Mouse (Mus musculus) forebrain, embryonic 11.5 days (tissue): ENCODE results near the gene Ang. TPM values are rescaled to one million over a fixed set of nuclear protein-coding genes. Genes with fewer than 3 reads are reported as not detected.

Experiments
- ATAC-seq: fragments of 200-750 bp; cut with Nextera tagmentation; replicated peaks from 2 replicates; pipeline ENCODE4 v1.8.0; 2017; ENCODE audit warnings: moderate TSS enrichment; ENCODE audit not compliant: low FRiP score
- DNase-seq: peaks from one replicate; pipeline ENCODE4 v3.0.0-alpha.2; 2017; ENCODE audit warnings: low spot score
- H3K27ac ChIP-seq: fragments of 300-500 bp; sonication (generic); 2 replicates; pipeline ENCODE4 v1.5.1; 2014; ENCODE audit warnings: low read depth, low read length
- H3K27me3 ChIP-seq: fragments of 300-500 bp; sonication (generic); 2 replicates; pipeline ENCODE4 v1.6.1; 2014; ENCODE audit warnings: mild to moderate bottlenecking, low read length, mixed read lengths; ENCODE audit not compliant: control insufficient read depth, insufficient read depth
- H3K36me3 ChIP-seq: fragments of 300-500 bp; sonication (generic); 2 replicates; pipeline ENCODE4 v1.6.1; 2014; ENCODE audit warnings: mild to moderate bottlenecking, low read length, moderate library complexity, mixed read lengths; ENCODE audit not compliant: control insufficient read depth, insufficient read depth
- H3K4me1 ChIP-seq: fragments of 300-500 bp; sonication (generic); replicated peaks from 2 replicates; pipeline ENCODE4 v1.6.1; 2014; ENCODE audit warnings: low read length, mixed read lengths; ENCODE audit not compliant: control insufficient read depth, insufficient read depth
- H3K4me2 ChIP-seq: fragments of 300-500 bp; sonication (generic); 2 replicates; pipeline ENCODE4 v1.6.1; 2014; ENCODE audit warnings: low read depth, mild to moderate bottlenecking, low read length, moderate library complexity, mixed read lengths; ENCODE audit not compliant: severe bottlenecking
- H3K4me3 ChIP-seq: fragments of 300-500 bp; sonication (generic); 2 replicates; pipeline ENCODE4 v1.5.1; 2014; ENCODE audit warnings: low read depth, low read length
- H3K9ac ChIP-seq: fragments of 300-500 bp; sonication (generic); 2 replicates; pipeline ENCODE4 v1.6.1; 2014; ENCODE audit warnings: low read length
- H3K9me3 ChIP-seq: fragments of 300-500 bp; sonication (generic); 2 replicates; pipeline ENCODE4 v1.6.1; 2016; ENCODE audit warnings: low read length, mixed read lengths; ENCODE audit not compliant: control insufficient read depth
- WGBS: fragments of 180-500 bp; shearing (Covaris S2); extraction: QIAGEN DNeasy Blood & Tissue Kit; methylation state at CpG from one replicate; pipeline ENCODE4 v1.1.7; 2014; 5-methylcytosine and 5-hydroxymethylcytosine counted together
- polyA plus RNA-seq: library from polyadenylated mRNA; unstranded; fragments of >200 nt; fragmentation: Nextera tagmentation; extraction: Ambion mirVana; gene quantifications from 2 replicates; pipeline ENCODE4 v1.2.1, GENCODE M21; 2014

The Ang gene
- polyA plus RNA-seq = 1.9 and 3.0 TPM in 2 replicates

DNA sequence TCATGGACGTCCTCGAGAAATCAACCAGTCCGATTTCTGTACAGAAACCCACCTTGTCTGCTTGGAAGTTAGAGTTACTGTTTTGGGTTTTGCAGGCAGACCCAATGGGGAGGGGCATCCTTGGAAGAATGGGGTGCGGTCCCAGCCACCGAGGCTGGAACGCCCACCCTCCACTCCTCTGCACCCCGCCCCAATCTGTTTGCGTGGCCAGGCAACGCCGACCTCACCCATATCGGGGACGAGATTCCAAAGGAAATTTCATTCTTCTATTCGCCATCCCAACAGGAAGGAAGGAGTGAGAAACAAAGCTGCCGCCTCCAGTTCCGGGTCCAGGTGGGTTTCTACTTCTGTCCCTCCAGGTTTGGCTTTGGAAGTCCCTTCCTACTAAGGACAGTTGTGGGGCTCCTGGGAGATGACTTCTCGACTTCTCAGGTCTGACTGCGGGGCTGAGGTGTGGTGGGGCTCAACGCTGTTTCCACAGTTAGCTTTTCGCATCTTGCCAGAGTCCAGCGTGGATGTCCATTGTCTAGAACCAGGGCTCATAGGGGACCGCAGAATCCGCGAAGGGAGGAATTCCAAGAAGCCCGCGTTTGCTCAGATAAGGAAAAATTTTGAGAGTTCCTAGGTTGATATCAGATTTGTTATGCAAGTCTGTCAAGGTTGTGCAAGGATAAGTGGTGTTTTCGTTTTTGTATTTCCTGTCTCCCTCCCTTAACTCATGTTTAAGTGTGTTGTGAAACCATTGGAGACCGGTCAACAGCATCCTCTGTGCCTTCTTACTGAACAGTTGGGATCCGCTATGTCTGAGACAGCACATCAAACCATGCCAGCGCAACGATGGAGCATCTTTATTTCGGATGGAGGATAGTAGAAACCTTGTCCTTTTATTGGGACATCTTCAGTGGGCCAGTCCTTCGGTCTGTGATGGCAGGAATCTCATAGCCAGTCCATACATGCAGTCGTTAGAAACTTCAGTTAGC, at the start of gene Ang, which contains the start of gene Rnase4:
Gene Ang (plus strand): TSS at position 230 of the 980 bp plus-strand sequence.
Gene Rnase4 (plus strand): TSS at position 157 of the 980 bp plus-strand sequence.
- Histone ChIP-seq H3K4me3 (peak within 1 kb of the TSS; percentile 47), H3K27ac (0 out of 2 replicates have a peak within 1 kb of the TSS, but pooled peaks have one; percentile 54), H3K4me1 (no peaks in the 10 kb centered on the region), H3K9me3 (no peaks in the 10 kb centered on the region), H3K36me3 (no peaks in the 10 kb centered on the region), H3K27me3 (no peaks in the 10 kb centered on the region; the same call in 1 of the 2 replicates), H3K9ac (peak within 1 kb of the TSS; percentile 57), H3K4me2 (peak within 1 kb of the TSS; percentile 77)
- 10% methylated on average over 33 of the region's 33 CpGs for WGBS
- DNase-seq = peak; percentile 75
- ATAC-seq = peak; percentile 19

DNA sequence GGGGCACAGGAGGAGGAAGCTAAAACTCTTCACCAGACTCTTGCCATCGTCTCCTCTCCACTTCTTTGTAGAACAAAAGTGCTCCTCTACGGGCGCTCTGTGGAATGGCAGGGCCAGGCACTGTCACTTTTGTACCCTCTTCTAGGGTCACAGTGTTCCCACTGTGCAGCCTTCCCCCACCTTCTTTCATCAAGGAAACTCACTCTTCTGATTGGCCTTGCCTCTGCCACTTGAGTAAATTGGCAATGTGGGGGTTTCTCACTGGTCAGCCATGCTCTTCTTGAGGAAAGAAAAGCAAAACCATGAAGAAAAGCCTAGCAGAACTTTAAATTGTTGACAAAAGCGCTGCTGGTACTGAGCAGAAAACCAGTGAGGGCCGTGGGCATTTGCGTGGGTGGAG, 49.2 kb upstream of the Ang start, which contains the start of gene Rnase9:
Gene Rnase9 (minus strand): TSS at position 101 of the 400 bp plus-strand sequence.
- Histone ChIP-seq H3K27ac (no peak within 1 kb of the TSS), H3K36me3 (no peaks in the 10 kb centered on the region), H3K27me3 (no peaks in the 10 kb centered on the region), H3K4me3 (no peak within 1 kb of the TSS), H3K4me2 (no peak within 1 kb of the TSS), H3K9ac (no peak within 1 kb of the TSS), H3K9me3 (no peaks in the 10 kb centered on the region), H3K4me1 (no peaks in the 10 kb centered on the region)
- ATAC-seq (no peak), DNase-seq (no peak)
- WGBS = 67% methylated on average over 6 of the region's 6 CpGs

DNA sequence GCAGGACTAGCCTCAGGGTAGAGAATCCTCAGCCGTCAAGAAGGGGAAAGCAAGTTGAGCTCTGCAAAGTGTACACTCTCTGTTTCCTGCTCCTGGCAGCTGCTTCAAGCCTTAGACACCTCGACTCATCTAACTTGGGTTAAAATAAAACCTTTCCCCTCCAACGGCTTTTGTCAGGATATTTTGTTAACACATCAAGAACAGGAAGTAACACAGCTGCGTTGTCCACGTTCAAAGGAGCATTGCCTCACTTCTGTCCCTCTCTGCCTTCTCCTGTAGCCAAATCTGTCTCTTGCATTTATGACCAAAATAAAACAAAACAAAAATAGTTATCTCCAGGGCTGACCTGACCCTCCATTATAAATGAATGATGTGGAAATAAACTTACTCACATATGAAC, 43.1 kb upstream of the Ang start:
- H3K27me3 ChIP-seq = peaks cover 2% of the 10 kb centered on the region; the same call in 1 of the 2 replicates
- 78% methylated on average over 5 of the region's 5 CpGs for WGBS
- H3K36me3 ChIP-seq = no peaks in the 10 kb centered on the region
- H3K4me1 ChIP-seq = no peaks in the 10 kb centered on the region
- H3K9me3 ChIP-seq = no peaks in the 10 kb centered on the region
- no peak overlapping the region for H3K4me2 ChIP-seq
- ATAC-seq (no peak), DNase-seq (no peak)
- no peak overlapping the region for H3K4me3 ChIP-seq
- H3K27ac ChIP-seq = no peak overlapping the region
- H3K9ac ChIP-seq = no peak overlapping the region

DNA sequence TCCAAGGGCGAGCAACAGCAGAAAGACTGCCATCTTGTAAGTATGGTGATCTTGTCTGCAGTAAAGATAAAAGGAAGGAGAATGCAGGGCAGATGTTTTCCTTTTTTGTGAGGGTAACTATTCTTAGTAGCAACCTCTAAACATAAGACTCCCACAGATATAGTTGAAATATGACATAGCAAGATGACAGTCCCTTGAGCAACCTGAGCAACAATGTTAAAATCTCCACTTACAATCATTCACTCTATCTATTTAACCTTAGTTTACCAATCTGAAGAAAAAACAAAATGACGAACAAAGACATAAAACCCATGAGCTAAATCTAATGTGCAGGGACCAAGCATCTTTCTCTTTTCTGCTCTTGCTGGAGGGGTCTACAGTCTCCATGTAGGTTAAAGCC, 40.9 kb upstream of the Ang start, which contains the start of gene Rnase11:
Gene Rnase11 (minus strand): TSS at position 101 of the 400 bp plus-strand sequence.
- Histone ChIP-seq H3K36me3 (no peaks in the 10 kb centered on the region), H3K4me1 (peaks cover 6% of the 10 kb centered on the region; the same call in 1 of the 2 replicates), H3K9ac (no peak within 1 kb of the TSS), H3K4me2 (no peak within 1 kb of the TSS), H3K9me3 (no peaks in the 10 kb centered on the region), H3K27me3 (peaks cover 3% of the 10 kb centered on the region; the same call in 1 of the 2 replicates), H3K4me3 (no peak within 1 kb of the TSS), H3K27ac (no peak within 1 kb of the TSS)
- no peak for ATAC-seq
- no peak for DNase-seq
- WGBS = 90% methylated on average over 2 of the region's 2 CpGs

DNA sequence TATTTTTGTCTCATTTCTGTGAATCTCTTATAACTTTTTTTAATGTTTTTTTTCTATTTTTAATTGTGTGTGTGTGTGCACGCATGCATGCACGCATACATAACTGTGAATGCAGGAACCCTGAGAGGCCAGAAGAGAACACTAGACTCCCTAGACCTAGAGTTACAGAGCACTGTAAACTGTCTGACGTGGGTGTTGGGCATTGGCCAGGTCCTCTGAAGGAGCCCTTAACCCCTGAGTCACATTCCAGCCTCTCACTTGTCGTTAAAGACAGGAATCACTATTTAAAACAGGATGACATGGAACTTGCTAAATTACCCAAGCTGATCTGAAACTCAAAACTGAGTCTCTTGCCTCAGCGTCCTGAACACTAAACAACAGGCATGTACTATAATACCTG, 39.0 kb upstream of the Ang start:
- no peak overlapping the region for H3K4me3 ChIP-seq
- no peaks in the 10 kb centered on the region for H3K9me3 ChIP-seq
- H3K27ac ChIP-seq = no peak overlapping the region
- DNase-seq (no peak), ATAC-seq (no peak)
- peaks cover 6% of the 10 kb centered on the region; the same call in 1 of the 2 replicates for H3K4me1 ChIP-seq
- H3K9ac ChIP-seq = no peak overlapping the region
- no peak overlapping the region for H3K4me2 ChIP-seq
- peaks cover 3% of the 10 kb centered on the region; the same call in 1 of the 2 replicates for H3K27me3 ChIP-seq
- WGBS = 65% methylated on average over 5 of the region's 5 CpGs
- H3K36me3 ChIP-seq = no peaks in the 10 kb centered on the region

DNA sequence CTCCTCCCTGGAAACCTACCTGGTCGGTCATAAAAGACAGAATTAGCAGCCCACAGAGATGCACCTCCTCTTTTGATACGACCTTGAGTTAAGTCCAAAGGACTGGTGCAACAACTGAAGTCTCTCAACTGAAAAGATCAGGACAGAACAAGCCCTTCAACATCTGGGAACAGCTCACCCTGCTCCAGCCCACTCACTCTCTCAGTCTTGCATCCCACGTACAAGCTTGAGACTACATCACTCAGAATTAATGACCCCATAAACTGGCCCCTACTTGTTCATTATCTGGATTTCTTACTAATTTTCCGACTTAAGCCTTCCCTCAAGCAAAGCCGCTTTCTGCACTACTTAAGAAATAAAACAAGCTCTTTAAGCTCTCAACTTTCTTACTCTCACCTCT, 37.8 kb upstream of the Ang start:
- Histone ChIP-seq H3K9ac (no peak overlapping the region), H3K9me3 (no peaks in the 10 kb centered on the region), H3K36me3 (no peaks in the 10 kb centered on the region), H3K4me1 (peaks cover 6% of the 10 kb centered on the region; the same call in 1 of the 2 replicates), H3K4me3 (no peak overlapping the region), H3K27me3 (peaks cover 3% of the 10 kb centered on the region; the same call in 1 of the 2 replicates), H3K4me2 (no peak overlapping the region), H3K27ac (no peak overlapping the region)
- ATAC-seq = no peak
- 37% methylated on average over 5 of the region's 5 CpGs for WGBS
- no peak for DNase-seq

DNA sequence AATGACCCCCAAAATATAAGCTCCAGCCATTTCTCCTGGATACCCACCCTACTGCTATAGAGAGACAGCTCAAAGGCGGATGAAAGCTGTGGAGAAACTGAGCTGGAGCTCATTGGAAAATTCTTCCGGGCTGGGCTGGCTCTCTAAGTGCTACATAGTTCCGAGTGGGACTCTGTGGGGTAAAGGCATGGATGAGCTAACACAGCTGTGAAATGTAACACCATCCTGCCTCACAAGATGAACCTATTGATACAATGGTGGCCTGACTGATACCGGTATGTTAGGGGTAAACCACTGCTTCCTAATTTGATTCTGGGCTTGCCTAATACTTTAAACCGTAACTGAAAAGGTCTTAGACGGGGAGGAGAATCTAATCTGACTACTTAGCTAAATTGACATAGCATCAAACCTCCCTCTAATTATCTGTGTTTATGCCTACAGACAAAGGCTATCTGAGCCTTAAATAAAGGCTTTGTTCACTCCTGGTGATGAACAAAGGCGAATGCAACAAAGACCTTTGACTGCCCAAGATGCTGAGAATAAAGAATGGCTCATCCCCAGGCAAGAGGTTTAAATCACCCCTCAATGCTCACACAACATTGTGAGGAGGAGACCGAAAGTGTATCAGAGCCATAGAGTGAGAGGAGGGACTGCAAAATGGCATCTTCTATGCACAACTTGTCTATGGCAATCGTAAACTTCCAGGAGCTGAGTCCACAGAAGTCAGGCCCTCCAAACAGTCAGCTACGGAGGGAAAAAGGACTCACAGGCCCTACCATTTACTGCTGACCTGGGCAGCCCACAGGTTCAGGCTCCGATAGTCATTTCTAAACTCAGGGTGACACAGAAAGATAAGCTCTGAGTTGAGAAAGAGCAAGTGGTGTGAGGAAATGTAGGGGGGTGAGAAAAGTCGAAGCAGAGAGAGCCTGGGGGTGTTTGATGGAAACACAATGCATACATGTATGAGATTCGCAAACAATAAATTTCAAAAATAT, 36.4 kb upstream of the Ang start:
- Histone ChIP-seq H3K4me3 (no peak overlapping the region), H3K9me3 (no peaks in the 10 kb centered on the region), H3K9ac (peak overlapping the region; percentile 13; the same call in 1 of the 2 replicates), H3K27ac (no peak overlapping the region), H3K4me2 (no peak overlapping the region), H3K27me3 (peaks cover 3% of the 10 kb centered on the region; the same call in 1 of the 2 replicates), H3K4me1 (peaks cover 6% of the 10 kb centered on the region; the same call in 1 of the 2 replicates), H3K36me3 (no peaks in the 10 kb centered on the region)
- no peak for DNase-seq
- WGBS = 20% methylated on average over 13 of the region's 13 CpGs
- ATAC-seq = 0 out of 2 replicates have a peak, but pooled peaks have one; percentile 60
